ENCODE assay signal across 25 mouse cellular contexts in the genomic region with DNA sequence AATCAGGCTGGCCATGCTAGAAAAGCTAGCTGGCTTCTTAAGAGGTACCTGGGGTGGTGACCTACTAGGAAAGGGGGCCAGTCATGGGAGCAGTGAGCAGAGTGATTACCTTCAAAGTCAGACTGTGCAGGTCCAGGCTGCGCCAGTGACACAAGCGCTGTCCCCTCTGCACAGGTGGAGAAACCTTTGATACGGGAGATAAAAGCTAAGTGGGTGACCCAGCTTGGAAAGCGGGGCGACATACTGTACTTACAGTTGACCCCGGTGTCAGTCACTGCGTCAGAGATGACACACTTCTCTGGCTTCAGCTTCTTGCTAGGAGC. TPM values are rescaled to one million over a fixed set of nuclear protein-coding genes. Genes with fewer than 3 reads are reported as not detected.
DNase-seq lines count a peak whose midpoint lies in the region; ATAC-seq and TF ChIP-seq lines count a peak whose summit lies in the region.
"Had no signal": no experiment of that assay in that cellular context is flagged by ENCODE, and none has a peak within 500 bp of the region (broad histone marks: within the 10 kb centered on the region; RNA-seq: fewer than 3 reads in every experiment).

No protein-coding gene starts in this region.

- TF ChIP-seq CTCF in lung, postnatal 0 days (IDR thresholded peaks at IDR 0.05) = no peak

- no peak for DNase-seq in kidney, adult 18-20 months
- DNase-seq in lung, postnatal 0 days (ENCODE audit: low spot score) = no peak
- no peak for DNase-seq in limb, embryonic 10.5 days (ENCODE audit: low spot score)
- DNase-seq in urinary bladder, adult 2 months (ENCODE audit: low spot score) = no peak
- no peak for DNase-seq in right cerebral cortex, postnatal 14 days
- DNase-seq: adrenal gland, postnatal 10 days; B cell, adult 2 months; cerebellum, adult 18-20 months; cerebellum, postnatal 25 days; heart, postnatal 36 days; thymus, adult 2 months had no signal

- H3K9ac ChIP-seq in kidney, embryonic 14.5 days (ENCODE audit: low read depth, low read length) = no peak overlapping the region
- H3K9ac ChIP-seq in lung, embryonic 16.5 days (ENCODE audit: low read length) = no peak overlapping the region
- no peak overlapping the region for H3K9ac ChIP-seq in lung, postnatal 0 days (replicated peaks; ENCODE audit: low read depth)
- H3K9ac ChIP-seq: embryonic facial prominence, embryonic 13.5 days; forebrain, embryonic 12.5 days; hindbrain, embryonic 15.5 days; limb, embryonic 15.5 days; liver, embryonic 14.5 days; midbrain, embryonic 12.5 days had no signal

- H3K4me3 ChIP-seq in kidney, embryonic 14.5 days (ENCODE audit: low read length) = no peak overlapping the region
- no peak overlapping the region for H3K4me3 ChIP-seq in lung, embryonic 16.5 days (ENCODE audit: low read length)
- H3K4me3 ChIP-seq in lung, postnatal 0 days (ENCODE audit: low read depth, low read length) = no peak overlapping the region
- no peak overlapping the region for H3K4me3 ChIP-seq in limb, embryonic 10.5 days
- H3K4me3 ChIP-seq: embryonic facial prominence, embryonic 13.5 days; erythroblast, embryonic 14.5 days; forebrain, embryonic 12.5 days; hindbrain, embryonic 15.5 days; limb, embryonic 15.5 days; midbrain, embryonic 12.5 days had no signal

- H3K4me1 ChIP-seq in kidney, embryonic 14.5 days (ENCODE audit: control insufficient read depth, insufficient read depth, low read length) = 0 out of 2 replicates have a peak, but pooled peaks cover 5% of the 10 kb centered on the region
- 0 out of 2 replicates have a peak, but pooled peaks cover 3% of the 10 kb centered on the region for H3K4me1 ChIP-seq in lung, embryonic 16.5 days (replicated peaks; ENCODE audit: control insufficient read depth, insufficient read depth, low read length)
- H3K4me1 ChIP-seq in lung, postnatal 0 days (ENCODE audit: insufficient read depth, low read depth, low read length) = no peaks in the 10 kb centered on the region
- peaks cover 15% of the 10 kb centered on the region for H3K4me1 ChIP-seq in limb, embryonic 10.5 days
- H3K4me1 ChIP-seq: forebrain, embryonic 12.5 days; hindbrain, embryonic 15.5 days; midbrain, embryonic 12.5 days had no signal

- H3K27ac ChIP-seq in kidney, embryonic 14.5 days (ENCODE audit: low read depth, low read length) = 0 out of 2 replicates have a peak overlapping the region, but pooled peaks have one; percentile 42
- H3K27ac ChIP-seq in lung, embryonic 16.5 days (ENCODE audit: low read length) = no peak overlapping the region
- H3K27ac ChIP-seq in lung, postnatal 0 days (ENCODE audit: low read length) = no peak overlapping the region
- peak overlapping the region; percentile 75 for H3K27ac ChIP-seq in limb, embryonic 10.5 days
- H3K27ac ChIP-seq: embryonic facial prominence, embryonic 13.5 days; forebrain, embryonic 12.5 days; hindbrain, embryonic 15.5 days; limb, embryonic 15.5 days; liver, embryonic 14.5 days; midbrain, embryonic 12.5 days; stomach, postnatal 0 days had no signal

- no peak overlapping the region for H3K4me2 ChIP-seq in kidney, embryonic 14.5 days (replicated peaks; ENCODE audit: low read depth, low read length)
- no peak overlapping the region for H3K4me2 ChIP-seq in lung, embryonic 16.5 days (ENCODE audit: low read depth, low read length)
- H3K4me2 ChIP-seq in lung, postnatal 0 days (replicated peaks; ENCODE audit: low read depth, low read length) = no peak overlapping the region
- H3K4me2 ChIP-seq: embryonic facial prominence, embryonic 13.5 days; forebrain, embryonic 12.5 days; hindbrain, embryonic 15.5 days; midbrain, embryonic 12.5 days had no signal

- 76% methylated on average over 7 of the region's 7 CpGs for WGBS in kidney, embryonic 14.5 days
- 63% methylated on average over 7 of the region's 7 CpGs for WGBS in lung, embryonic 16.5 days
- WGBS in lung, postnatal 0 days = 57% methylated on average over 7 of the region's 7 CpGs
- whole genome bisulfite sequencing in limb, embryonic 10.5 days = 87% methylated on average over 7 of the region's 7 CpGs

- H3K27me3 ChIP-seq in kidney, embryonic 14.5 days (ENCODE audit: control insufficient read depth, insufficient read depth, low read length) = no peaks in the 10 kb centered on the region
- no peaks in the 10 kb centered on the region for H3K27me3 ChIP-seq in lung, embryonic 16.5 days (ENCODE audit: control insufficient read depth, insufficient read depth, low read depth, low read length)
- no peaks in the 10 kb centered on the region for H3K27me3 ChIP-seq in lung, postnatal 0 days (replicated peaks; ENCODE audit: insufficient read depth, low read length)
- no peaks in the 10 kb centered on the region for H3K27me3 ChIP-seq in limb, embryonic 10.5 days (ENCODE audit: low read depth, poor library complexity, severe bottlenecking)
- H3K27me3 ChIP-seq: CH12.LX; embryonic facial prominence, embryonic 13.5 days; forebrain, embryonic 12.5 days; hindbrain, embryonic 15.5 days; limb, embryonic 15.5 days had no signal

- H3K9me3 ChIP-seq in kidney, embryonic 14.5 days (ENCODE audit: control insufficient read depth, low read length) = no peaks in the 10 kb centered on the region
- H3K9me3 ChIP-seq in lung, embryonic 16.5 days (ENCODE audit: control insufficient read depth, low read length) = no peaks in the 10 kb centered on the region
- no peaks in the 10 kb centered on the region for H3K9me3 ChIP-seq in lung, postnatal 0 days (ENCODE audit: low read length)
- H3K9me3 ChIP-seq in limb, embryonic 10.5 days (replicated peaks) = no peaks in the 10 kb centered on the region
- H3K9me3 ChIP-seq: embryonic facial prominence, embryonic 13.5 days; forebrain, embryonic 12.5 days; hindbrain, embryonic 15.5 days; limb, embryonic 15.5 days had no signal

- ATAC-seq in kidney, embryonic 14.5 days (ENCODE audit: low FRiP score, low TSS enrichment) = no peak; the same call in none of the 2 replicates
- ATAC-seq in lung, embryonic 16.5 days (ENCODE audit: low read depth) = 0 out of 2 replicates have a peak, but pooled peaks have one; percentile 35
- ATAC-seq in lung, postnatal 0 days = no peak
- ATAC-seq: activated CD4-positive, CD25-positive, alpha-beta regulatory T cell, adult 4 months had no signal

- no peaks in the 10 kb centered on the region for H3K36me3 ChIP-seq in kidney, embryonic 14.5 days (ENCODE audit: control insufficient read depth, insufficient read depth, low read length)
- no peaks in the 10 kb centered on the region for H3K36me3 ChIP-seq in lung, embryonic 16.5 days (ENCODE audit: control insufficient read depth, insufficient read depth, low read length)
- H3K36me3 ChIP-seq in lung, postnatal 0 days (ENCODE audit: insufficient read depth, low read length) = no peaks in the 10 kb centered on the region
- H3K36me3 ChIP-seq in limb, embryonic 10.5 days = no peaks in the 10 kb centered on the region
- H3K36me3 ChIP-seq: embryonic facial prominence, embryonic 13.5 days; forebrain, embryonic 12.5 days; hindbrain, embryonic 15.5 days; limb, embryonic 15.5 days; midbrain, embryonic 12.5 days had no signal

- no peak for TF ChIP-seq EP300 in lung, postnatal 0 days (IDR thresholded peaks at IDR 0.05)

RNA-seq across cellular contexts. Expression of gene 1700024P04Rik, which starts 54.7 kb away (rescaled TPM):
- not detected in 2 replicates for polyA plus RNA-seq in kidney, embryonic 14.5 days (2014; fragmentation: Nextera tagmentation; extraction: Ambion mirVana)
- polyA plus RNA-seq in lung, embryonic 16.5 days (2015; fragmentation: Nextera tagmentation; extraction: Ambion mirVana) = not detected in 2 replicates
- polyA plus RNA-seq in lung, postnatal 0 days (2015; fragmentation: Nextera tagmentation; extraction: Ambion mirVana) = not detected in 2 replicates
- polyA plus RNA-seq in limb, embryonic 10.5 days (2016; fragmentation: Nextera tagmentation; extraction: Ambion mirVana) = not detected in 2 replicates
- polyA plus RNA-seq in urinary bladder, adult 2 months (2012; rRNA removed) = not detected in 2 replicates
- polyA plus RNA-seq: activated CD4-positive, CD25-positive, alpha-beta regulatory T cell, adult 4 months; embryonic facial prominence, embryonic 13.5 days; erythroblast, embryonic 14.5 days; forebrain, embryonic 12.5 days; heart, embryonic 14.5 days; hindbrain, embryonic 15.5 days; intestine, embryonic 14.5 days; limb, embryonic 15.5 days; liver, embryonic 14.5 days; midbrain, embryonic 12.5 days; stomach, postnatal 0 days had no signal

Comparison
In these comparisons a context has a peak if more than half of its experiments do, and no peak if none do; other contexts are left out.
1. H3K27ac ChIP-seq: peak in kidney, embryonic 14.5 days (single experiment) and limb, embryonic 10.5 days (single experiment); none in lung, embryonic 16.5 days (single experiment) and lung, postnatal 0 days (single experiment).